Mouse (Mus musculus): ENCODE results near the gene Synpo2l.
"Not testable (repeated sequence)": the region's sequence is repeated elsewhere in the genome, so short reads cannot be mapped to it uniquely, and the experiment has no call there.

Gene Synpo2l

GRCm38 (mm10) chr14:20668154-20668810 lies at the start of gene Synpo2l:
TSS of gene Synpo2l (minus strand) at chr14:20668354.
- DNase-seq: no peak

DNA sequence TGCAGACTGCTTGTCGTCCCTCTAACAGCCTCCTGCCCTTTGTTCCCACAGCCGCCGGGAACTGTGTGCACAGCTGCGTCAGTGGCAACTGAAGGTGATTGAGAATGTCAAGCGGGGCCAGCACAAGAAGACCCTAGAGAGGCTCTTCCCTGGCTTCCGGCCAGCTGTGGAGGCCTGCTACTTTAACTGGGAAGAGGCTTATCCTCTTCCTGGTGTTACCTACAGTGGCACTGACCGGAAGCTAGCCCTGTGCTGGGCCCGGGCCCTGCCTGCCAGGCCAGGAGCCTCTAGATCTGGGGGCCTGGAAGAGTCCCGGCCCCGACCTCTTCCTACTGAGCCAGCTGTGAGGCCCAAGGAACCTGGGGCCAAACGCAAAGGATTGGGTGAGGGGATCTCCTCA lies 45.7 kb upstream of the Synpo2l start:
- DNase-seq: no peak

DNA sequence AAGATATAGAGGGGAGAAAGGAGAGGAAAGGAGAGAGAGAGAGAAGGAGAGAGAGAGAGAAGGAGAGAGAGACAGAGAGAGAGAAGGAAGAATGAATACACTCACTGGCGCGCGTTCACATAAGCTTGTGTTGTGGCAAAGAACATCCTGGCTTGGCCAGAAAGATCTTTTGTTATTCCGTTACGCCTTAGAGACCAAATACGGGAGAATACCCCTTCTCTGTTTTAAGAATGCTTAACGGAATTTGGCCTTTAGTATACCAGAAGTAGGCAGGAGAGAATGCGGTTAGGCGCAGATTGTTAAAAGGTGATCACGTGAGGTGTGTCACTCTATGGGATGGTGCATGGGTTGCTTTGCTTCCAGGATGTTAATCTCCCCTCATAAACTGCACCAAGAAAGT lies 40.1 kb upstream of the Synpo2l start:
- DNase-seq: no peak

- peak; percentile 87 for DNase-seq
Measured at GRCm38 (mm10) chr14:20707201-20708190, 39.3 kb upstream of the Synpo2l start, which contains the start of gene Zswim8. TSS of gene Zswim8 (plus strand) at chr14:20707552.

DNA sequence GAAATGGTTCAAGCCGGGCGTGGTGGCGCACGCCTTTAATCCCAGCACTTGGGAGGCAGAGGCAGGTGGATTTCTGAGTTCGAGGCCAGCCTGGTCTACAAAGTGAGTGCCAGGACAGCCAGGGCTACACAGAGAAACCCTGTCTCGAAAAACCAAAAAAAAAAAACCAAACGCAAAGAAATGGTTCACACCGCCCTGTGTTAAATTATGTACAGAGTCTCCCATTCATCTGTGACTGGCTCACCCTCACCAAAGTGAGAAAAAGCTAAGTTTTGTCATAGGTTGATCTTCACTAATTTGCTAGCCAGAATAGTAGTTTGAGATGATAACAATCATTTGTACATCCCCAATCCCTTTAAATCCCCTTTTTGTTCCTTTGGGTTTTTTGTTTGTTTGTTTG lies 35.3 kb upstream of the Synpo2l start:
- not testable (repeated sequence) for DNase-seq

DNA sequence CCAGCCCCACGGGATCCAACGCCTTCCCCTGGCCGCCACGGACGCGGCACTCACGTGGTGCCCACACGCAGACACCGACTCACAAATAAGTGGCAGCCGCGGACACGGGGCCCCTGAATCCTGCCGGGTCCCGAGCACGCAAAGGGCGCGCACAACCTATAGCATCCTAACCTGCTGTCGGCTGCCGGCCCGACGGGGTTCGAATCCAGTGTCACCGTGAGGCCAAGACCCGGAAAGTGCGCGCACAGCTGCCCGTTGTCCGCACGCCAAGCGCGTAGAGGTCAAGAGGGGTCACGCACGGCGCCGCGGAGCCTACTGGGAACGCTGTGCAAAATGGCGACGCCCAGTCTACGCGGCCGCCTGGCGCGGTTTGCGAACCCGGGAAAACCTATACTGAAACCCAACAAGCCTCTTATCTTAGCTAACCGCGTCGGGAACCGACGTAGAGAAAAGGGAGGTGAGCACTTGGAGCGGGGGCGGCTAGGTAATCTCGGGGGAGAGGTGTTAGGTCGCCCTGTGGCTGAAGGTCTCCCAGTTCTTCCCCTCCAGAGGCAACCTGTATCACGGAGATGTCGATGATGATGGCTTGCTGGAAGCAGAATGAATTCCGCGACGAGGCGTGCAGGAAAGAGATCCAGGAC lies 34.7 kb upstream of the Synpo2l start, which contains the start of gene Chchd1:
TSS of gene Chchd1 (plus strand) at position 266 of the 641 bp plus-strand sequence.
- peak; percentile 90 for DNase-seq

DNA sequence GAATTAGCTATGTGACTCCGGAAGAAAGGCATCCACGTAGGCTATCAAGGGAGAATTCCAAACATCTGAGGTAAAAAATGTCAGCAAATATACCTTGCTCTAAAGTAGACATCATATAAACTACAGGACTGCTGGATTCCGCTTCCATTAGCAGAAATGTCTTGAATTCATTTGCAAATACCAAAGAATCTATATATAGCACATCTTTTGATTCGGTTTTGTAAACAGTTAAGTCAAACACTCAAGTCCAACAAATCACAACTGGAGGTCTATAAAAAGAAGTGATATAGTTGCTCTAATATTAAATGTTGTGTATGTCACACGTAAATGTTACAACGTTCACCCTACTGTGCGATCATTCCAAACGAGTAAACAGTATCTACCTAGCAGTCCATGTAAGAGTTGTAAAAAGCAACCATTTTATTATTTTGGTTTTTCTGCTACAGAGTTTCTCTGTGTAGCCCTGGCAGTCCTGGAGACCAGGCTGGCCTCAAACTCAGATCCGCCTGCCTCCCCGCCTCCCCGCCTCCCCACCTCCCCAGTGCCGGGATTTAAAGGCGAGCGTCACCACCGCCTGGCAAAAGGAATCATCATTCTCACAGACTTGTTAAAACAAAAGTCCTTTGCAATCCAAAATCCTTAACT lies 34.1 kb upstream of the Synpo2l start:
- DNase-seq: no peak

DNA sequence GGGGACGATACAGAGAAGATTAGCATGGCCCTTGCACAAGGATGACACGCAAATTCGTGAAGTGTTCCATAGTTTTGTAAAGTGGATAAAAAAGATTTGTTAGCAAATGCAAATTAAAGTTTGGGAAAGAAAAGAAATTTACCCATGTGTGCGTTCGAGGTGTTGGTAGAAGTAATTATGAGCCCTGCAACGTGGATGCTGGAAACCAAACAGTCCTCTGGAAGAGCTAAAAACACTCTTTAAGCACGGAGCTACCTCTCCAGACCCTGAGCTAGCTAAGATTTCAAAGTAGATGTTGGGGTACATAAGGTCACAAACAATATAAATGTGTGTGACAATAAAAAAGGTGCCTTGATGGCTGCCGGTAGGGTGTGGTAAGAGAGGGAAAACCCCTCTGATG lies 33.4 kb upstream of the Synpo2l start:
- no peak for DNase-seq

DNA sequence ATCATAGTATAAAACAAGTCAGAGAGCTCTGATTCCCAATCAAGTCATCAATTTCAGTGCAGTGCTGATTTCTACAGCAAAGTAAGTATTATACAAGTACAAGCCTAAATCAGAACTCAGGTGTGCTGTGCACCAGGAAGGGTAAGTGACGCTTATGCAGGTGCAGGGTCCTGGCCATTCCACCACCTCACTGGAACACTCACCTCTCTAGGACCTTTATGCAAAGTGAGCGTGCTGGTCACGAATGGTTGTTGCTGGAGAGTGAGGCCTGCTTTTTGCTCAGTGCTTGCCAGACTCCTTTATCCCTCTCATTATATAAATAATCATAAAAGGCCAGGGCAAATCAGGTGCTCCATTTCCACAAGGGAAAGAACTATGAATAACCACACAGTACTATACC lies 32.2 kb upstream of the Synpo2l start:
- no peak for DNase-seq

GRCm38 (mm10) chr14:20698515-20698914 lies 30.4 kb upstream of the Synpo2l start:
- DNase-seq: no peak

DNA sequence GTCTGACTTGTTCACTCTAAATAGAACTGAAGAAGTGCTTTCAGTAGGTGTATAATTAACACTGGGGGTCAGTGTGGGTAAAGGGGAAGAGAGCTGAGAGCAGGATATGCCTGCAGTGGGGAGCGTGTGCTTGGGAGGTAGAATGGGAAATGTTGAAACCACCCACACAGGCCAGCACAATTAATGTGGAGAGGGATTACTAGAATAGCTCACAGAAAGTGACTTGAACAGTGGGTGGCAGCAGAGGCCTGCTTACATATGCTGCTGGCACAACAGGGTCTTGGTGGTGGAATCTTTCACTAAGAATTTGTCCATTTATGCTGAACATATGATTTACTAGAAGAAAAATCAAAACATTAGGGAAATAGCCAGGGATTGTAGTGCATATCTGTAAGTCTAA lies 28.8 kb upstream of the Synpo2l start:
- peak; percentile 50 for DNase-seq

DNA sequence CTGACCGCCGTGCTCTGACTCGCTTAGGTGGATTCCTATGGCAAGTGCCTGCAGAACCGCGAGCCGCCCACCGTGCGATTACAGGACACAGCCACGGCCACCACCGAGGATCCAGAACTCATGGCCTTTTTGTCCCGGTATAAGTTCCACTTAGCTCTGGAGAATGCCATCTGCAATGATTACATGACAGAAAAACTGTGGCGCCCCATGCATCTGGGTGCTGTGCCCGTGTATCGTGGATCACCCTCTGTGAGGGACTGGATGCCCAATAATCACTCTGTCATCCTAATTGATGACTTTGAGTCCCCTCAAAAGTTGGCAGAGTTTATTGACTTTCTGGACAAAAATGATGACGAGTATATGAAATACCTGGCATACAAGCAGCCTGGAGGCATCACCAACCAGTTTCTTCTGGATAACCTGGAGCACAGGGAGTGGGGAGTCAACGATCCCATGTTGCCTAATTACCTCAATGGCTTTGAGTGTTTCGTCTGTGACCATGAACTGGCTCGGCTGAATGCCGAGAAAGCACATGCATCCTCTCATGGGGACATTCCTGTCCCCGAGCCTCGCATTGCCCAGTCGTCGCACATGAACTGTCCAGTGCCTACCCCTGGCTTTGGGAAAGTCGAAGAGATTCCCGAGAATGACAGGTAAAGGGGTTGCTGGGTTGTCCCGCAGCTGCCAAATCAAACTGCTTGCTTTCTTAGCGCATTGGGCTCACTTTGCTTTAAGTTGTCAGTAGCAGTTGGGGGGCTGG lies 27.8 kb upstream of the Synpo2l start:
- DNase-seq: no peak

DNA sequence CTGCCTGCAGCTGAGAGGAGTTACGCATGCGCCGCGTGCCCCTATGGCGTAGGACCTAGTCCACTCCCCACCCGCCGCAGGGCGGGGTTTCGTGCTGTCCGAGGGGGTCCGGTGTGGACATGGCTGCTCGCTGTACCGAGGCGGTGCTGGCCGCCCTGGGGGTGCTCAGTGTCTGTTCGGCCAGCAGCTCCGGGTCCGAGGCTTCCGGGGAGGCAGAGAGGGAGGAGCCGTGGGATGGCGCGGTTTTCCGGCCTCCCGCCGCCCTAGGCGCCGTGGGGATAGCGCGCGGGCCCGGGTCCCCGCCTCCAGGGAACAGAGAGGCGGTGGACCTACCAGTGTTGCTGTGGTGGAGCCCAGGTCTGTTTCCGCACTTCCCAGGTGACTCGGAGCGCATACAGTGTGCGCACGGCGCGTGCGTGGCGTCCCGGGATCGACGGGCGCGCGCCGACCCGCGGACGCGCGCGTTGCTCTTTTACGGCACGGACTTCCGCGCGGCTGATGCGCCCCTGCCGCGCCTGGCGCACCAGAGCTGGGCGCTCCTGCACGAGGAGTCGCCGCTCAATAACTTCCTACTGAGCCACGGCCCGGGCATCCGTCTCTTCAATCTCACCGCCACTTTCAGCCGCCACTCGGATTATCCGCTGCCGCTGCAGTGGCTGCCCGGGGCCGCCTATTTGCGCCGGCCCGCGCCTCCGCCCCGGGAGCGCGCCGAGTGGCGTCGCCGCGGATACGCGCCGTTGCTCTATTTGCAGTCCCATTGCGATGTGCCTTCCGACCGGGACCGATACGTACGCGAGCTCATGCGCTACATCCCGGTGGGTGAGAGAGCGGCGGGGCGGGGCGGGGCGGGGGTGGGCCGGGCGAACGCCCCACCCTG lies 27.0 kb upstream of the Synpo2l start, which contains the start of gene Fut11:
TSS of gene Fut11 (plus strand) at position 85 of the 877 bp plus-strand sequence.
- peak; percentile 89 for DNase-seq

- DNase-seq: peak; percentile 22
Measured at GRCm38 (mm10) chr14:20694185-20694883, 26.2 kb upstream of the Synpo2l start.

- no peak for DNase-seq
Measured at GRCm38 (mm10) chr14:20693589-20694101, 25.5 kb upstream of the Synpo2l start.

- no peak for DNase-seq
Measured at GRCm38 (mm10) chr14:20691772-20692171, 23.6 kb upstream of the Synpo2l start.

DNA sequence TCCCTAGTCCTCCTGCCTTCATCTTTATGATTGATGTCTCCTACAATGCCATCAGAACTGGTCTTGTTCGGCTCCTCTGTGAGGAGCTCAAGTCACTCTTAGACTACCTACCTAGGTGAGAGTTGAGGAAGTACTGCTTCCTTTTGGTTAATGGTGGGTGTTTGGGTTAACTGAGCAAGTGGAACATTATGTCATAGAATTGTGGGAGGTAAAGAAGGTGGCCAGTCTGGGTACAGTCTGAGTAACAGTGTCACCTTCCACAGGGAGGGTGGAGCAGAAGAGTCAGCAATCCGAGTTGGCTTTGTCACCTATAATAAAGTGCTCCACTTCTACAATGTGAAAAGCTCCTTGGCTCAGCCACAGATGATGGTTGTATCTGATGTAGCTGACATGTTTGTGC lies 20.9 kb upstream of the Synpo2l start:
- no peak for DNase-seq

DNA sequence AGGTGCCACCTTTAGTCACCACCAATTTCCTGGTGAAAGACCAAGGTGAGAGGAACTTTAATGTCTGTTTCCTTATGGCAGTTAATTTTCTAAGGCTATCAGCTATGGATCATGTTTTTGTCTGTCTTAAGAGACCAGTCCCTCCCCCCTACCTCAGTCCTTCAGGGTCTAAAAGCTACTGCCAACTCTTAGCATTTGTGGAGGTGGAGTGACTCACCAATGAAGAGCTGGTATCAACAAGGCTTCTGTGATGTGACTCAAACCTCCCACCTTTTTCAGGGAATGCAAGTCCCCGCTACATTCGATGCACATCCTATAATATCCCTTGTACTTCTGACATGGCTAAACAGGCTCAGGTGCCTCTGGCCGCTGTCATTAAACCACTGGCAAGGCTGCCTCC lies 18.4 kb upstream of the Synpo2l start:
- DNase-seq: no peak

DNA sequence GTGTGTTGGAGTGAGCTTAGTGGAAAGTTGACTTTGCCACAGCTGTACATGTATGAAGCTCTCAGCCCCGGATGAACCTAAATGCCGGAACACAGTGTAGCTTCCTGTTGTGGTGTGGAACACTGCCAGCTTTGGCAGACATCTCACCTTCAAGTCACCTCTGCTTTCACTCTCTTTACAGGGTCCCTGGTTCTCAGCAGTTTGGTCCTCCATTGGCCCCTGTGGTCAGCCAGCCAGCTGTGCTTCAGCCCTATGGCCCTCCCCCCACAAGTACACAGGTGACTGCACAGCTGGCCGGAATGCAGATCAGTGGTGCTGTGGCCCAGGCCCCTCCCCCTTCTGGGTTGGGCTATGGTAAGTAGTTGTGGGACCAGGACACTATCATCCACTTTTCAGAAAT lies 14.3 kb upstream of the Synpo2l start:
- no peak for DNase-seq

- no peak for DNase-seq
Measured at GRCm38 (mm10) chr14:20681742-20682141, 13.6 kb upstream of the Synpo2l start.
